Mouse (Mus musculus): ENCODE results near the gene Eif2a. TPM values are rescaled to one million over a fixed set of nuclear protein-coding genes. Genes with fewer than 3 reads are reported as not detected.

Gene Eif2a
- polyA plus RNA-seq (2014; fragmentation: Nextera tagmentation; extraction: Ambion mirVana) = 68.2 and 70.3 TPM in 2 replicates

- DNase-seq (ENCODE audit: low spot score) = peak; percentile 98
- no peaks in the 10 kb centered on the region for H3K4me1 ChIP-seq (ENCODE audit: control insufficient read depth, insufficient read depth, low read length)
- peak within 1 kb of the TSS; percentile 93 for H3K9ac ChIP-seq (replicated peaks; ENCODE audit: low read length)
- peak; percentile 99 for ATAC-seq (replicated peaks; ENCODE audit: insufficient number of reproducible peaks, low FRiP score, low TSS enrichment, low read depth)
- H3K36me3 ChIP-seq (replicated peaks; ENCODE audit: control insufficient read depth, insufficient read depth, low read depth, low read length) = peaks cover 3% of the 10 kb centered on the region
- 0% methylated on average over 57 of the region's 57 CpGs for WGBS
- H3K27me3 ChIP-seq (ENCODE audit: control insufficient read depth, insufficient read depth, low read length) = no peaks in the 10 kb centered on the region
- peak within 1 kb of the TSS; percentile 75 for H3K27ac ChIP-seq (replicated peaks; ENCODE audit: low read depth, low read length)
- H3K9me3 ChIP-seq (replicated peaks; ENCODE audit: control insufficient read depth, low read length) = no peaks in the 10 kb centered on the region
- H3K4me2 ChIP-seq (ENCODE audit: low read depth, low read length) = peak within 1 kb of the TSS; percentile 48
- H3K4me3 ChIP-seq (ENCODE audit: low read depth, low read length) = peak within 1 kb of the TSS; percentile 70
Measured at GRCm38 (mm10) chr3:58525652-58526407, at the start of gene Eif2a, which contains the start of gene Serp1. Gene Eif2a (plus strand): TSS chr3:58525821. Gene Serp1 (minus strand): TSS chr3:58525892.

GRCm38 (mm10) chr3:58478755-58479455 is 46.7 kb upstream of the Eif2a start:
- no peak overlapping the region for H3K9ac ChIP-seq (replicated peaks; ENCODE audit: low read length)
- H3K4me3 ChIP-seq (ENCODE audit: low read depth, low read length) = no peak overlapping the region
- 82% methylated on average over 2 of the region's 2 CpGs for WGBS
- no peak overlapping the region for H3K27ac ChIP-seq (replicated peaks; ENCODE audit: low read depth, low read length)
- ATAC-seq (replicated peaks; ENCODE audit: insufficient number of reproducible peaks, low FRiP score, low TSS enrichment, low read depth) (no peak), DNase-seq (ENCODE audit: low spot score) (no peak)
- no peaks in the 10 kb centered on the region for H3K9me3 ChIP-seq (replicated peaks; ENCODE audit: control insufficient read depth, low read length)
- no peaks in the 10 kb centered on the region for H3K27me3 ChIP-seq (ENCODE audit: control insufficient read depth, insufficient read depth, low read length)
- no peaks in the 10 kb centered on the region for H3K36me3 ChIP-seq (replicated peaks; ENCODE audit: control insufficient read depth, insufficient read depth, low read depth, low read length)
- H3K4me2 ChIP-seq (ENCODE audit: low read depth, low read length) = no peak overlapping the region
- no peaks in the 10 kb centered on the region for H3K4me1 ChIP-seq (ENCODE audit: control insufficient read depth, insufficient read depth, low read length)

GRCm38 (mm10) chr3:58485883-58486282 is 39.7 kb upstream of the Eif2a start:
- Histone ChIP-seq H3K4me2 (ENCODE audit: low read depth, low read length) (no peak overlapping the region), H3K4me3 (ENCODE audit: low read depth, low read length) (no peak overlapping the region), H3K27ac (replicated peaks; ENCODE audit: low read depth, low read length) (no peak overlapping the region), H3K4me1 (ENCODE audit: control insufficient read depth, insufficient read depth, low read length) (no peaks in the 10 kb centered on the region), H3K9ac (replicated peaks; ENCODE audit: low read length) (no peak overlapping the region), H3K9me3 (replicated peaks; ENCODE audit: control insufficient read depth, low read length) (no peaks in the 10 kb centered on the region), H3K36me3 (replicated peaks; ENCODE audit: control insufficient read depth, insufficient read depth, low read depth, low read length) (no peaks in the 10 kb centered on the region), H3K27me3 (ENCODE audit: control insufficient read depth, insufficient read depth, low read length) (no peaks in the 10 kb centered on the region)
- 66% methylated on average over 7 of the region's 7 CpGs for WGBS
- DNase-seq (ENCODE audit: low spot score) (peak; percentile 24), ATAC-seq (replicated peaks; ENCODE audit: insufficient number of reproducible peaks, low FRiP score, low TSS enrichment, low read depth) (no peak)

GRCm38 (mm10) chr3:58487121-58487520 is 38.5 kb upstream of the Eif2a start:
- no peaks in the 10 kb centered on the region for H3K36me3 ChIP-seq (replicated peaks; ENCODE audit: control insufficient read depth, insufficient read depth, low read depth, low read length)
- no peak overlapping the region for H3K4me2 ChIP-seq (ENCODE audit: low read depth, low read length)
- no peaks in the 10 kb centered on the region for H3K4me1 ChIP-seq (ENCODE audit: control insufficient read depth, insufficient read depth, low read length)
- H3K4me3 ChIP-seq (ENCODE audit: low read depth, low read length) = no peak overlapping the region
- 79% methylated on average over 3 of the region's 3 CpGs for WGBS
- H3K9ac ChIP-seq (replicated peaks; ENCODE audit: low read length) = no peak overlapping the region
- no peaks in the 10 kb centered on the region for H3K9me3 ChIP-seq (replicated peaks; ENCODE audit: control insufficient read depth, low read length)
- DNase-seq (ENCODE audit: low spot score) = no peak
- ATAC-seq (replicated peaks; ENCODE audit: insufficient number of reproducible peaks, low FRiP score, low TSS enrichment, low read depth) = no peak
- no peak overlapping the region for H3K27ac ChIP-seq (replicated peaks; ENCODE audit: low read depth, low read length)
- no peaks in the 10 kb centered on the region for H3K27me3 ChIP-seq (ENCODE audit: control insufficient read depth, insufficient read depth, low read length)

GRCm38 (mm10) chr3:58487999-58488775 is 37.4 kb upstream of the Eif2a start:
- Histone ChIP-seq H3K27me3 (ENCODE audit: control insufficient read depth, insufficient read depth, low read length) (no peaks in the 10 kb centered on the region), H3K36me3 (replicated peaks; ENCODE audit: control insufficient read depth, insufficient read depth, low read depth, low read length) (no peaks in the 10 kb centered on the region), H3K4me3 (ENCODE audit: low read depth, low read length) (no peak overlapping the region), H3K9ac (replicated peaks; ENCODE audit: low read length) (no peak overlapping the region), H3K4me2 (ENCODE audit: low read depth, low read length) (no peak overlapping the region), H3K9me3 (replicated peaks; ENCODE audit: control insufficient read depth, low read length) (no peaks in the 10 kb centered on the region), H3K4me1 (ENCODE audit: control insufficient read depth, insufficient read depth, low read length) (no peaks in the 10 kb centered on the region), H3K27ac (replicated peaks; ENCODE audit: low read depth, low read length) (no peak overlapping the region)
- WGBS = 80% methylated on average over 8 of the region's 8 CpGs
- no peak for ATAC-seq (replicated peaks; ENCODE audit: insufficient number of reproducible peaks, low FRiP score, low TSS enrichment, low read depth)
- DNase-seq (ENCODE audit: low spot score) = no peak

- no peak overlapping the region for H3K27ac ChIP-seq (replicated peaks; ENCODE audit: low read depth, low read length)
Measured at GRCm38 (mm10) chr3:58490787-58491186, 34.8 kb upstream of the Eif2a start.

GRCm38 (mm10) chr3:58493621-58494020 is 32.0 kb upstream of the Eif2a start:
- Histone ChIP-seq H3K27me3 (ENCODE audit: control insufficient read depth, insufficient read depth, low read length) (no peaks in the 10 kb centered on the region), H3K27ac (replicated peaks; ENCODE audit: low read depth, low read length) (no peak overlapping the region), H3K9ac (replicated peaks; ENCODE audit: low read length) (no peak overlapping the region), H3K4me2 (ENCODE audit: low read depth, low read length) (no peak overlapping the region), H3K4me1 (ENCODE audit: control insufficient read depth, insufficient read depth, low read length) (no peaks in the 10 kb centered on the region), H3K36me3 (replicated peaks; ENCODE audit: control insufficient read depth, insufficient read depth, low read depth, low read length) (no peaks in the 10 kb centered on the region), H3K9me3 (replicated peaks; ENCODE audit: control insufficient read depth, low read length) (no peaks in the 10 kb centered on the region), H3K4me3 (ENCODE audit: low read depth, low read length) (no peak overlapping the region)
- ATAC-seq (replicated peaks; ENCODE audit: insufficient number of reproducible peaks, low FRiP score, low TSS enrichment, low read depth) (no peak), DNase-seq (ENCODE audit: low spot score) (no peak)
- WGBS = 86% methylated on average over 4 of the region's 4 CpGs

More at GRCm38 (mm10) chr3:58490787-58491186, 34.8 kb upstream of the Eif2a start:
- Histone ChIP-seq H3K27me3 (ENCODE audit: control insufficient read depth, insufficient read depth, low read length) (no peaks in the 10 kb centered on the region), H3K4me2 (ENCODE audit: low read depth, low read length) (no peak overlapping the region), H3K36me3 (replicated peaks; ENCODE audit: control insufficient read depth, insufficient read depth, low read depth, low read length) (no peaks in the 10 kb centered on the region), H3K9me3 (replicated peaks; ENCODE audit: control insufficient read depth, low read length) (no peaks in the 10 kb centered on the region), H3K9ac (replicated peaks; ENCODE audit: low read length) (no peak overlapping the region), H3K4me1 (ENCODE audit: control insufficient read depth, insufficient read depth, low read length) (no peaks in the 10 kb centered on the region), H3K4me3 (ENCODE audit: low read depth, low read length) (no peak overlapping the region)
- ATAC-seq (replicated peaks; ENCODE audit: insufficient number of reproducible peaks, low FRiP score, low TSS enrichment, low read depth) (no peak), DNase-seq (ENCODE audit: low spot score) (peak; percentile 11)
- WGBS = 72% methylated on average over 7 of the region's 7 CpGs

All from embryonic facial prominence, embryonic 11.5 days (tissue).